Mouse (Mus musculus): ENCODE data around the gene Katnal1.

DNA sequence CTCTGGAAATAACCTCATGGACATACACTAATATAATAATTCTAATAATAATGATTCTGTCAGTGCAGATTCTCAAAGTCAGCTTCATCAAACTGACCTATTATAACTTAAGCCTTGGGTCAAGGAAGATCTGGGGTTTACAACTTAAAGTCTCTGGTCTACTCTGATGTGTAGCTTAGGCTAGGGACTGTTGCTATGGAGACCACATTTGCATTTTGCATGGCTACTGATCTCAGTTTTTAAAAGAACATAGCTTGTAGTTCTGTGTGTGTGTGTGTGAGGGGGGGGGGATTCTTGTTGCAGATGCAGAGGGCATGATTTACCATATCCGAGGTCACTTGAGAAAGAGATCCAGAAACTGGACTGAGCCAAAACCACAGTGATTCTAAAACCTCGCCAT lies 16.6 kb upstream of the Katnal1 start:
- TF ChIP-seq CTCF (IDR thresholded peaks at IDR 0.05; ENCODE audit: control insufficient read depth, insufficient read depth, low read length): no peak
- TF ChIP-seq POLR2A (IDR thresholded peaks at IDR 0.05; ENCODE audit: borderline replicate concordance, control insufficient read depth, low read depth, low read length): no peak
